Mouse (Mus musculus) kidney, postnatal 0 days (tissue): ENCODE results near the gene Tcl1b4. TPM values are rescaled to one million over a fixed set of nuclear protein-coding genes. Genes with fewer than 3 reads are reported as not detected.

Experiments used
- ATAC-seq: fragments of 200-750 bp; cut with Nextera tagmentation; replicated peaks from 2 replicates; pipeline ENCODE4 v1.8.0; 2017; ENCODE audit warnings: low read depth, moderate number of reproducible peaks, moderate TSS enrichment, moderate library complexity; ENCODE audit not compliant: low FRiP score
- DNase-seq: peaks from one replicate; pipeline ENCODE4 v3.0.0-alpha.2; 2016; ENCODE audit warnings: low spot score
- H3K27ac ChIP-seq: fragments of 300-500 bp; sonication (generic); 2 replicates; pipeline ENCODE4 v1.5.1; 2014; ENCODE audit warnings: mild to moderate bottlenecking
- H3K27me3 ChIP-seq: fragments of 300-500 bp; sonication (generic); 2 replicates; pipeline ENCODE4 v1.6.1; 2014; ENCODE audit warnings: low read length, mixed read lengths; ENCODE audit not compliant: insufficient read depth
- H3K36me3 ChIP-seq: fragments of 300-500 bp; sonication (generic); 2 replicates; pipeline ENCODE4 v1.6.1; 2014; ENCODE audit warnings: low read length, mixed read lengths; ENCODE audit not compliant: insufficient read depth
- H3K4me1 ChIP-seq: fragments of 300-500 bp; sonication (generic); replicated peaks from 2 replicates; pipeline ENCODE4 v1.6.1; 2014; ENCODE audit warnings: antibody characterized with exemption, low read length, mixed read lengths; ENCODE audit not compliant: insufficient read depth
- H3K4me2 ChIP-seq: fragments of 300-500 bp; sonication (generic); 2 replicates; pipeline ENCODE4 v1.6.1; 2014; ENCODE audit warnings: mild to moderate bottlenecking, low read length, moderate library complexity, mixed read lengths
- H3K4me3 ChIP-seq: fragments of 300-500 bp; sonication (generic); replicated peaks from 2 replicates; pipeline ENCODE4 v1.5.1; 2014; ENCODE audit warnings: low read depth, low read length
- H3K9ac ChIP-seq: fragments of 300-500 bp; sonication (generic); 2 replicates; pipeline ENCODE4 v1.6.1; 2014; ENCODE audit warnings: low read depth, low read length
- H3K9me3 ChIP-seq: fragments of 300-500 bp; sonication (generic); replicated peaks from 2 replicates; pipeline ENCODE4 v1.6.1; 2016; ENCODE audit warnings: low read length, inconsistent platforms, mixed read lengths
- CTCF ChIP-seq: IDR thresholded peaks from 2 replicates; pipeline ENCODE4 v1.5.1; 2016; ENCODE audit warnings: antibody characterized with exemption, low read depth, mild to moderate bottlenecking, moderate library complexity
- WGBS: fragments of 180-500 bp; shearing (Covaris S2); extraction: QIAGEN DNeasy Blood & Tissue Kit; methylation state at CpG from one replicate; pipeline ENCODE4 v1.1.7; 2014; 5-methylcytosine and 5-hydroxymethylcytosine counted together
- polyA plus RNA-seq: library from polyadenylated mRNA; unstranded; fragments of >200 nt; fragmentation: Nextera tagmentation; extraction: Ambion mirVana; gene quantifications from 2 replicates; pipeline ENCODE4 v1.2.1, GENCODE M21; 2015

The Tcl1b4 gene
- polyA plus RNA-seq, 1 experiment from 2014 or later = not detected

- no peaks in the 10 kb centered on the region for H3K27me3 ChIP-seq
- H3K4me2 ChIP-seq = no peak overlapping the region
- no peaks in the 10 kb centered on the region for H3K36me3 ChIP-seq
- no peak overlapping the region for H3K27ac ChIP-seq
- no peaks in the 10 kb centered on the region for H3K9me3 ChIP-seq
- H3K4me3 ChIP-seq = no peak overlapping the region
- no peak for TF ChIP-seq CTCF
- WGBS = 89% methylated on average over 7 of the region's 7 CpGs
- no peaks in the 10 kb centered on the region for H3K4me1 ChIP-seq
- no peak for DNase-seq
- ATAC-seq = no peak
- no peak overlapping the region for H3K9ac ChIP-seq
Observed at GRCm38 (mm10) chr12:105217101-105217760, 15.5 kb downstream of the Tcl1b4 start.

DNA sequence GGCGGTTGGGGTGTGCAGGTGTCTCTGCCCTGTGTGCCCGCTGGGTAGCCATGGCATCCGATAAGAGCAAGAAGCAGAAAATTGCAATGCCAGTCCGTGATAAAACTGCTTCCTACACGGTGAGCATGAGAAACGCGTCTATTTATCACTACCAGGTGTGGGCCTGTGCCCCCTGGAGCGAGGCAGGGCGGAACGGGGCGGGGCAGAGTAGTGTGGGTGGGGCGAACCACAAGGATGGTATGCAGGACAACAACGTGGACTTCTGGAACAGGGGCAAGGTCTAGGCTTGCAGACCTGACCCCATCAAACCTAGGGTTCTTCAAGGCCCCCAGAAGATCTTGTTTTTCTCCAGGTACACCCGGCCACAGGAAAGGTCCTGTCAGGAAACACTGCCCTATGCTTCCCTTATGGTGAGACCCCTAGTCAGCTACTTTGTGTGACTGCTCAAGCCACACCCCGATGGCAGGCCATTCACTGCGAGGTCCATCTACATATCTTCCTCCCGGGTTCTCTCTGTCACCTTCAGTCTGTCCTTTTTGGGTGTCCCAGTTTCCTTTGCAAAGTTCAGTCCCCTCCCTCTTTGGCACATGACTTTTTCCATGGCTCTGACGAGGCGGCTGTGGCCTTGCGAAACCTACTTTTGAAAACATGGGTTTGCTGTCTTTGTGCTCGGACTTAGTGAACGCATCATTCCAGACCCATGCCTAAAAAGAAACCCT lies 21.0 kb downstream of the Tcl1b4 start, which contains the start of gene Tcl1:
Tcl1 (minus strand) TSS at position 193 of the 719 bp plus-strand sequence.
- no peak within 1 kb of the TSS for H3K4me3 ChIP-seq
- TF ChIP-seq CTCF = no peak
- no peaks in the 10 kb centered on the region for H3K4me1 ChIP-seq
- ATAC-seq (no peak), DNase-seq (no peak)
- no peak within 1 kb of the TSS for H3K9ac ChIP-seq
- H3K27me3 ChIP-seq = no peaks in the 10 kb centered on the region
- no peaks in the 10 kb centered on the region for H3K36me3 ChIP-seq
- no peak within 1 kb of the TSS for H3K27ac ChIP-seq
- H3K4me2 ChIP-seq = no peak within 1 kb of the TSS
- WGBS = 91% methylated on average over 22 of the region's 22 CpGs
- no peaks in the 10 kb centered on the region for H3K9me3 ChIP-seq

DNA sequence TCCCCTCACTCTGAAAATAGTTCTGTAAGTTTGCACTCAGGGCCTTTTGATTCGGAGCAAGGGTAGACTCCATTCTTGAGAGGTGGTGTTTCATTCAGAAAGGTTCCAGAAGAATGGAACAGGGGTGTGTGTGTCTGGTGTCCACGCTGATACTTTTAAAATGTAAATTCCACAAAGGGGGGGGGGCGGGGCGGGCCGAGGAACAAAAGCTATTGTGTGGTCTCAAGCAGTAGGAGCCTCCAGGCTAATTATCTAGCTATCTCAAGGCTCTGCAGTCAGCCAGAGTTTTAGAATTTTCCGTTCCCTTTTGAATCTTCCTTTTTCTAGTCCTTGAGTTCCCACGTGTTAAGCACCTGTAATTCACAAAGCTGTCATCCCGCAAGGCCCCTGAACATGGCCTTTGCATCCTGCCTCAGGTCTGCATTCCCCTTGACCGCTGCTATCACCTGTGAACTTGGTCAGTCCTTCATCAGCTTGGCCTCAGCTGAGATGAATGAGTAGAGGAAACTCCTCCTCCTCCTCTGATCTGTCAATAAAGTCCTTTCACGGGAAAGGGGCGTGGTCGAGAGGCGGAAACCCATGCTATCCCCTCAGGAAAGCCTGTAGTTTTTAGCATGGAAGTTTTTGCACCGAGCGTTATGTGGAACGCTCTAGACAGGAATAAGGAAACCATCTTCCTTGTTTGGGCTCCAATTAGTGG lies 23.0 kb downstream of the Tcl1b4 start:
- no peak overlapping the region for H3K4me3 ChIP-seq
- DNase-seq = no peak
- no peaks in the 10 kb centered on the region for H3K36me3 ChIP-seq
- H3K4me1 ChIP-seq = no peaks in the 10 kb centered on the region
- ATAC-seq = no peak
- no peak overlapping the region for H3K4me2 ChIP-seq
- H3K27ac ChIP-seq = no peak overlapping the region
- H3K27me3 ChIP-seq = no peaks in the 10 kb centered on the region
- no peak overlapping the region for H3K9ac ChIP-seq
- no peaks in the 10 kb centered on the region for H3K9me3 ChIP-seq
- 49% methylated on average over 16 of the region's 16 CpGs for WGBS
- no peak for TF ChIP-seq CTCF

GRCm38 (mm10) chr12:105234362-105234761 lies 32.6 kb downstream of the Tcl1b4 start:
- Histone ChIP-seq H3K9ac (no peak overlapping the region), H3K9me3 (no peaks in the 10 kb centered on the region), H3K4me2 (no peak overlapping the region), H3K27me3 (no peaks in the 10 kb centered on the region), H3K36me3 (no peaks in the 10 kb centered on the region), H3K27ac (no peak overlapping the region), H3K4me1 (no peaks in the 10 kb centered on the region), H3K4me3 (no peak overlapping the region)
- no peak for TF ChIP-seq CTCF
- WGBS = 72% methylated on average over 11 of the region's 11 CpGs
- no peak for DNase-seq
- no peak for ATAC-seq

GRCm38 (mm10) chr12:105235091-105235490 lies 33.3 kb downstream of the Tcl1b4 start:
- no peak for ATAC-seq
- no peak overlapping the region for H3K4me3 ChIP-seq

GRCm38 (mm10) chr12:105239060-105239459 lies 37.3 kb downstream of the Tcl1b4 start:
- Histone ChIP-seq H3K4me2 (no peak overlapping the region), H3K9me3 (no peaks in the 10 kb centered on the region), H3K27me3 (no peaks in the 10 kb centered on the region), H3K36me3 (no peaks in the 10 kb centered on the region), H3K4me1 (no peaks in the 10 kb centered on the region), H3K4me3 (no peak overlapping the region), H3K27ac (no peak overlapping the region), H3K9ac (no peak overlapping the region)
- no peak for DNase-seq
- WGBS = 88% methylated on average over 9 of the region's 9 CpGs
- TF ChIP-seq CTCF = no peak
- ATAC-seq = no peak

More at GRCm38 (mm10) chr12:105235091-105235490, 33.3 kb downstream of the Tcl1b4 start:
- Histone ChIP-seq H3K9me3 (no peaks in the 10 kb centered on the region), H3K9ac (no peak overlapping the region), H3K4me1 (no peaks in the 10 kb centered on the region), H3K36me3 (no peaks in the 10 kb centered on the region), H3K27me3 (no peaks in the 10 kb centered on the region), H3K27ac (no peak overlapping the region), H3K4me2 (no peak overlapping the region)
- DNase-seq = no peak
- WGBS = 75% methylated on average over 3 of the region's 3 CpGs
- no peak for TF ChIP-seq CTCF
